Mouse (Mus musculus): ENCODE data around the gene Timm50.

GRCm38 (mm10) chr7:28311151-28311925 lies 534 bp downstream of the Timm50 start:
- no peak for TF ChIP-seq POLR2A (IDR thresholded peaks at IDR 0.05; ENCODE audit: extremely low read depth, insufficient read depth, low read length)
- no peak for TF ChIP-seq CTCF (IDR thresholded peaks at IDR 0.05; ENCODE audit: extremely low read depth, insufficient read depth, low read length)
